In genomic region chr3:107889236-107889635, GRCm38 (mm10) we compare ENCODE assay signal across 30 mouse cellular contexts. TPM values are rescaled to one million over a fixed set of nuclear protein-coding genes. Genes with fewer than 3 reads are reported as not detected.
"Had no signal": no experiment of that assay in that cellular context is flagged by ENCODE, and none has a peak within 500 bp of the region (broad histone marks: within the 10 kb centered on the region; RNA-seq: fewer than 3 reads in every experiment).

No protein-coding gene starts in this region.

RNA-seq across cellular contexts. Expression of gene Eps8l3, which starts 12.2 kb away (rescaled TPM):
- total RNA-seq: forebrain, postnatal 0 days; gastrocnemius, adult 18-20 months; gastrocnemius, adult 8-10 months; gastrocnemius, postnatal 14 days; gastrocnemius, postnatal 36 days; heart, adult 2 months; heart, postnatal 14 days; heart, postnatal 36 days; hematopoietic stem cell, adult 5-6 weeks; layer of hippocampus, adult 8-10 months; layer of hippocampus, postnatal 14 days; layer of hippocampus, postnatal 36 days; left cerebral cortex, adult 18-20 months; left cerebral cortex, postnatal 14 days; left cerebral cortex, postnatal 36 days had no signal
- polyA plus RNA-seq: forebrain, postnatal 0 days; heart, adult 2 months; heart, embryonic 11.5 days; heart, embryonic 13.5 days; heart, embryonic 15.5 days; heart, postnatal 0 days; hindbrain, embryonic 11.5 days; hindbrain, embryonic 13.5 days; hindbrain, embryonic 15.5 days; inflammation-experienced regulatory T-cells, adult 6 months; kidney, embryonic 14.5 days; kidney, embryonic 16.5 days; limb, embryonic 10.5 days; limb, embryonic 12.5 days; liver, embryonic 11.5 days; liver, embryonic 13.5 days; liver, embryonic 15.5 days had no signal

RNA-seq across cellular contexts. Expression of gene Gstm6, which starts 54.3 kb away (rescaled TPM):
- total RNA-seq: hematopoietic stem cell, adult 5-6 weeks had no signal
- polyA plus RNA-seq: inflammation-experienced regulatory T-cells, adult 6 months had no signal
